Mouse (Mus musculus) urinary bladder, adult 18-20 months (tissue): ENCODE results near the gene Terf2.
A peak's percentile ranks its signal among the peaks of the same experiment; 100 is the strongest.
"Not testable (repeated sequence)": the region's sequence is repeated elsewhere in the genome, so short reads cannot be mapped to it uniquely, and the experiment has no call there.

Experiments
- DNase-seq, 2 experiments: peaks; one replicate each; pipeline ENCODE4 v3.0.0; 2022; ENCODE audit warnings: low spot score in 2 of 2, mixed read lengths in 2 of 2

The Terf2 gene

DNA sequence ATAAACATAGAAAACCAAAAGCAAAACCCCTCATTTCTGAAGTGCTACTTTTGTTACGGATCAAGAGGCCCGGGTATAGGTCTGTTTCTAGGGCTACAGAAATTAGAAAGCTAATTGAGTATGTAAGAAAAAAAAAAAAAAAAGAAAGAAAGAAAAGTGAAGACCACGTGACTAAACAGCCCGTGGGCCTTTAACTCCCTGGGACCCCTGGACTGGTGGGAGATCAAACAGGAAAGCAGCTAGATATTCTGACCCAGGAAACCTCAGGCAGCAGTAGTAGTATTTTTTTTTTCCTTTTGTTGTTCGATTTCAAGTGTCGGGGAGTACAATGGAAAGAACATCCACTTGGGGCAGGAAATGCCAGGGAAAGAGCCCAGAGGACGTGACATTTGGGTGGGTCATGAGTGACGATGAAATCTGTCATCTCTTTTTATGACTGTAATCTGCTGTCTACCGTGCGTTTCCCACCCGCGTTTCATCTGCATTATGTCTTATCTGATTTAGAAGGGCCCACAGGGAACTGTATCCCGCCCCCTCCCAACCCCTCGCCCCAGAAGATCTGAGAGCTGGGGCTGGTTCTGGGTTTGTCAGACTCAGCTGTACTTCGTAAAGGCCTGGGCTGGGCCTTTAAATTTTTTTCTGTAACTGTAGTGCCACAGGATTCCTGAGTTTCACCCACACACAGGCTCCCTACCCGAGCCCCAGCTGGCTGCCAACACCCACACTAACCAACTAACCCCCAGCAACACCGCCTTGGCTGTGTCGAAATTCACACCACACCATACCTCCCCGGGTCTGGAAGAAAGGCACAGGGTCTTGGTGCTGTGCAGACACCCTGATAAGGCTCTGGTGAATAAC is 18.0 kb upstream of the Terf2 start:
- no peak for DNase-seq

DNA sequence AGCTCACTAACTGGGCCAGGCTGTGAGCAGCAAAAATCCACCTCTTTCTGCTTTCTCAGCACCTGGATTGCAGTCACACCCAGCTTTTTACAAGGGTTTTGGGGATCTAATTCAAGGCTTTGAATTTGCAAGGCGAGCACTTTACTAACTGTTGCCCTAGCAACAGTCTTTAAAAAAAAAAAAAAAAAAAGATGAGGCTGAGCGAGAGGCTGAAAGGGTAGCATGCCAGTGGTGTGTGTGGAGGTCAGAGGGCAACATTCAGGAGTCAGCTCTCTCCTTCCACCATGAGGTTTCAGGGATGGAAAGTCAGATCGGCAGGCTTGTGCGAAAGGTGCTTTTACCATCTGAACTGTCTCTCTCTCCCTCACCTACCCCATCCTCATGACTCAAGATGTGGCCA is 16.9 kb upstream of the Terf2 start:
- DNase-seq, result no peak

- DNase-seq, result no peak
Observed at GRCm38 (mm10) chr8:107111340-107112105, 15.2 kb upstream of the Terf2 start.

DNA sequence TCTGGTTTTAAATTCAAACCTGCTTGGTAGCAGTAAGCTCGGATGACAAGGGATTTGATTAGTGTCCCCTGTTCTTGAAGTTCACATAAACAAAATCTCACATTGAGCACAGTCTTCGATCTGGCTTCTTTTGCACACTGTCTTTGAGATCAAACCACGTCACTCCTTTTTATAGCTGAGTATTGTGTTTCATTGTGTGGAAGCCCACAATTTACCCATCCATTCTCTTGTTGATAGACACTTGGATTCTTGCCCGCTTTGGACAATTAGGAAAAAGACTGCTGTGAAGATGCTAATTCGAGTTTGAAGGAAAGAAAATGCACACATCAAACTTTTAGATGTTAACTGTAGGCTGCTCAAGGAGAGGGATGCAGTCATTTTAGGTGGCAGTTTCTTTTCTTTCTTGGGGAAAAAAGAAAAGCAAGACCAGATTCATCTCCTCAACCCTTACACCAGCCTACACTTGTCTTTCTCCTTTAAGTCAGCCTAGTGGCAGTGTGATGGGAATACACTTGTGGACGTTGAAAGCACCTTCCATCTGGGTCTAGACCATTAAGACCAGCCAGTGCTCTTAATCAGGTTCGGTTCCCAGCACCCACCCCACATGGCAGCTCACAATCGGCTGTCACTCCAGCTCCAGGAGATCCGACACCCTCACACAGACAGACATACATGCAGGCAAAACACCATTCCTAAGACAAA is 14.4 kb upstream of the Terf2 start:
- DNase-seq, result no peak

DNA sequence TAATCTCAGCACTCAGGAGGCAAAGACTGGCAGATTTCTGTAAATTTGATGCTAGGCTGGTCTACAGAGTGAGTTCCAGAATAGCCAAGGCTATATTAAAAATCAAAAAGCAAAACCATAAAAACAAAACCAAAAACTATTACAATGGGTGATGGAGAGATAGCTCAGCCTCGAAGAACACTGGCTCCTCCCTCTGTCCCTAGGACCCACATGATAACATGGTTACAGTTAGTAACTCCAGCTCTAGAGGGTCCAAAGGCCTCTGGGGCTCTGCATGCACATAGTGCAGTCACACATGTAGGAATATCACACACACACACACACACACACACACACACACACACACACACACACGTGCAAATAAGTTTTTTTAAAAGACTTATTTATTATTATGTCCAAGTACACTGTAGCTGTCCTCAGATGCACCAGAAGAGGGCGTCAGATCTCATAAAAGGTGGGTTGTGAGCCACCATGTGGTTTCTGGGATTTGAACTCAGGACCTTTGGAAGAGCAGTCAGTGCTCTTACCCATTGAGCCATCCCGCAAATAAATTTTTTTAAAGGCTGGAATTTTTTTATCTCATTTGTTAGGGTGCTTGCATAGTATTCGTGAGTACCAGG is 13.6 kb upstream of the Terf2 start:
- DNase-seq, result no peak

- no peak for DNase-seq
Observed at GRCm38 (mm10) chr8:107108978-107109720, 12.8 kb upstream of the Terf2 start.

DNA sequence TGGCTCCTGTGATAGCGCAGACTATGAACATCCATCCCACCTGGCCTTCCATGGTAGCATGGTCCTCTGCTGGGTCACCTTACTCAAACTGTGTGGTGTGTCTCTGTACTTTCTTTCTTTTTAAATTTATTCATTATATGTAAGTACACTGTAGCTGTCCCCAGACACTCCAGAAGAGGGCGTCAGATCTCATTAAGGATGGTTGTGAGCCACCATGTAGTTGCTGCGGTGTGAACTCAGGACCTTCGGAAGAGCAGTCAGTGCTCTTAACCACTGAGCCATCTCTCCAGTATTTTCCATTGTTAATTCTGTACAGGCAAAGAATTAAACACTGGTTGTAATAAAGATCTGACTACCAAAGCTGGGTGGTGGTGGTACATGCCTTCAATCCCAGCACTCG is 11.7 kb upstream of the Terf2 start:
- not testable (repeated sequence) for DNase-seq

DNA sequence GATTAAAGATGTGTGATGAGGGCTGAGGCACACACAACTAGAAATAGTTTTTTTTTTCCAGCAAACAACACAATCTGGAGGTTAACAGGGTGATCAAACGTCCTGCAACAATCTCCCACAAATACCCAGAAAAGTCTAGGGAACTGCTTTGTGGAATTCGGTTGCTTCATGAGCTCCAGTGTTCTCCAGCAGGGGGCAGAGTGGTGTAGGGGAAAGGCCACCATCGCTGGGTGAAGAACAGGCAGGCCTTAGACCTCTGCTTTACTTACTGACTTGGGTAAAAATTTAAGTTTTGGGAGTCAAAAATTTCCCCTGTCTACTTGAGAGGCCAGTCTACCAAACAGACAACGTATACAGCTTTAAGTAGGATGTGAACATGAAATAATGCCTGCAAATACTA is 8.2 kb upstream of the Terf2 start:
- DNase-seq, result peak in 1 of 2 experiments; percentile 76

DNA sequence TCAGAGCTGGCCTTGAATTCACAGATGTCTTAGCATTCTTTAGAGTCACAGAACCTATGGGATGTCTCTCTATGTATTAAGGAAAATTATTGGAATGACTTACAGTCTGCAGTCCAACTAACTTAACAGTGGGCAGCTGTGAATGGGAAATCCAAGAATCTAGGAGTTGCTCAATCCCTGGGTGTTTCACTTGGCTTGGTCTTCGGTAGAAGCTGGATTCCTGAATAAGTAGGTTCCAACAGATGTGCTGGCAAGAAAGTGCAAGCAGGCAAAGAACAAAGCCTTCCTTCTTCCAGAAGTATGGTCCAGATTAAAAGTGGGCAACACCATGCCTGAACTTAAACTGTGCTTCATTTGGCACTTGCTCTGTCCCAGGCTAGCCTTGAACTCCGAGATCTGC is 4.3 kb upstream of the Terf2 start:
- no peak for DNase-seq

- peak in 1 of 2 experiments; percentile 66 for DNase-seq
Observed at GRCm38 (mm10) chr8:107095717-107096365, 506 bp downstream of the Terf2 start.

- no peak for DNase-seq
Observed at GRCm38 (mm10) chr8:107090531-107090930, 5.8 kb downstream of the Terf2 start.

DNA sequence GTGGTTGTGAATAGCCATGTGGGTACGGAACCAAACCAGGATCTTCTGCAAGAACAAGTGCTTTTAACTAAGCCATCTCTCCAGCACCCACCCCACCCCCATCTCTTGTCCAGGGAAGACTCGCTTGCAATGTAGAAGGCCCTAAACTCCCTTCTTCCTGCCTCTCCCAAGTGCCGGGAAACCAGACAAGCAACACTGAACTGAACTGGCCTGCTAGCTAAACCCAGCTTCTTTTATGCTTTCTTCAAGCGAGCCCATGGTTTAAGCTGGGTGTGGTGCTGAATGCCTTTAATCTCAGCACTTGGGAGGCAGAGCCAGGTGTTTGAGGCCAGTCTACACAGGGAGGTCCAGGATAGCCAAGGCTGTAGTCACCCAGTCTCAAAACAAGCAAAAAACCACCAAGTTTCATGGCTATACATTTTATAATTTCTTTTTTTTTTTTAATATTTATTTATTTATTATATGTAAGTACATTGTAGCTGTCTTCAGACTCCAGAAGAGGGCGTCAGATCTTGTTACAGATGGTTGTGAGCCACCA is 7.8 kb downstream of the Terf2 start:
- no peak for DNase-seq

- no peak for DNase-seq
Observed at GRCm38 (mm10) chr8:107086018-107086417, 10.3 kb downstream of the Terf2 start.

- no peak for DNase-seq
Observed at GRCm38 (mm10) chr8:107085358-107085757, 11.0 kb downstream of the Terf2 start.

DNA sequence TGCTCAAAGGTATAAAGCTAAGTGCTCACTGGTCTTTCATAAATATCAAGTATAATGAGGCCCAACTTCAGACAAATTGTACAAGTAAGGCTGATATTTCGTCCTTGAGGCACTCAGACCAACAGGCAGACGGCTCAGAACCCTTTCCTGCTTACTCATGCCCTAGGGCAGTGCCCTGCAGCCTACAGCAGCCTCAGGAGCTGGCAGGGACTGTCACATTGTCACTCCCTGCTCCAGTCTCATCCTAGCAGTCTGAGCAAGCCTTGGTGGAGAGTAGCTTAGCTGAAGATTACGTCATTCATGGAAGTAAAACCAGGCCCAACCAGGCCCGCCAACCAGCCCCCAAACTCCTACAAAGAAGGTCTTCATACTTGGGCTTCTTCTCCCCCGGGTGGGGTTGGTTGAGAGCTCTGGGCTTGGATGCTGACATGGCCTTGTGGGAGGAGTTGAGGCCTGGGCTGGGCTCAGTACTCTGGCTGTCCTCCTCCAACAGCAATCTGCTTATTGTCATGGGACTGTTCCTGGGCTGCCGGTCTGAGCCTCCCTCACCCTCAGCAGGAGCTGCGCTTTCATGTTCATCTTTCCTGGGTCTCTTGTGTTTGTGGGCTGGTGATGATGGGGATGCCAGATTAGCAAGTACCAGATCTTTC is 20.0 kb downstream of the Terf2 start:
- DNase-seq, result no peak

DNA sequence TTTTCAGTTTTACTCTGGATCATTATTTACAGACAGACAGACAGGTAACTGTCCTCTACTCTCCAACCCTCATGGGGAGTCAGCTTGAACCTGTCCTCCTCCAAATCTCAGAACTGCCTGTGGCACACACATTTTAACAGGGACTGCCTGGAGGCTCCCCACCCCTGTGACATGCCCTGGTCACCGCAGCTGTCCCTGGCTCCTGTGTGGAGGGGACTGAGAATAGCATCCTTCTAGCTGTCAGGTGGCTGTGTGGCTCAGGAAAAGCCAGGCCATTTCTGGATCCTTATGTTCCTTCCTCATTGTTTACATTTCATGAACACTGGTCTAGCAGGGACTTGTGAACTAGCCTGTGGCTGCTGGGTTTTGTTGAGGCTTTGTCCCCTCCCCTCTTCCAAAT is 22.2 kb downstream of the Terf2 start:
- DNase-seq, result no peak

DNA sequence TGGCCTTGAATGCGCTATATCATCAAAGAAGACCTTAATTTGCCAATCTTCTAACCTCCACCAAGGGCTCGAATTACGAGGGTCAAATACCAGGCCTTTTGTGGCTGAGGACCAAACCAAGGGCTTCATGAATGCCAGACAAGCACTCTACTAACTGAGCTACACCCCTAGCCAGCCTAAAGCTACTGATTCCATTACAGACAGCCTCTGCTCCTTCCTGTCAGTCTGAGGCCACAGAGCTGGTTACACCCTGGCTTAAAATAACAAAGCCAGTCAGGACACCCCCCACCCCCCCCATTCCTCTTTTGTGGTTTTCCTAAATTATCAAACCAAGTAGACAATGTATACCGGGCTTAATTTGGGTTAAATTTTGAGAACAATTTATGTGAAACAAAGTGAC is 22.6 kb downstream of the Terf2 start:
- DNase-seq, result no peak

GRCm38 (mm10) chr8:107065511-107066496 is 30.5 kb downstream of the Terf2 start, which contains the start of gene Tmed6:
Gene Tmed6, minus strand, starts transcription at chr8:107065644.
- DNase-seq, result no peak

DNA sequence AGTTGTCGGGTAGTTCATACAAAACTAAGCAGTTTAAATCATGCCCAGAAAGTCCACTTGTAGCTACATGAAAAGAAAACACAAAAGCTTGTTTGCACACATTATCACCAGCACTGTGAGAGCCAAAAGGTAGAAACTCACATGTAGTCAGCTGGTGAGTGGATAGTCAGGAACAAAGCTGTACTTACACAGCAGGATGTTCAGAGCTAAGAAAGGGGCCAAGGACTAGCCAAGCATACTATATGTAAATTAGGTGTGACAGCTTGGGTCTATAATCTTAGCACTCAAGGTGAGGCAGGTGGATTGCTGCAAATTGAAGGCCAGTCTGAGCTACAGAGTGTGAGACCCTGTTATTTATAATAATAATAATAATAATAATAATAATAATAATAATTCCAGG is 33.7 kb downstream of the Terf2 start:
- DNase-seq, result no peak
